Mouse (Mus musculus) heart, postnatal 0 days (tissue): ENCODE results near the gene 2310011J03Rik. TPM values are rescaled to one million over a fixed set of nuclear protein-coding genes. Genes with fewer than 3 reads are reported as not detected.

Experiments used
- ATAC-seq: fragments of 200-750 bp; cut with Nextera tagmentation; 2 replicates; pipeline ENCODE4 v1.8.0; 2017; ENCODE audit warnings: low read depth, moderate number of reproducible peaks, moderate library complexity; ENCODE audit not compliant: insufficient read depth
- DNase-seq: peaks from one replicate; pipeline ENCODE4 v3.0.0-alpha.2; 2016; ENCODE audit warnings: low spot score
- H3K27ac ChIP-seq: fragments of 300-500 bp; sonication (generic); 2 replicates; pipeline ENCODE4 v1.5.1; 2014; ENCODE audit warnings: low read depth, mild to moderate bottlenecking
- H3K27me3 ChIP-seq: fragments of 300-500 bp; sonication (generic); 2 replicates; pipeline ENCODE4 v1.6.1; 2014; ENCODE audit warnings: low read length, mixed read lengths; ENCODE audit not compliant: control insufficient read depth, insufficient read depth
- H3K36me3 ChIP-seq: fragments of 300-500 bp; sonication (generic); replicated peaks from 2 replicates; pipeline ENCODE4 v1.6.1; 2014; ENCODE audit warnings: low read length, mixed read lengths; ENCODE audit not compliant: control insufficient read depth, insufficient read depth
- H3K4me1 ChIP-seq: fragments of 300-500 bp; sonication (generic); 2 replicates; pipeline ENCODE4 v1.6.1; 2014; ENCODE audit warnings: antibody characterized with exemption; ENCODE audit not compliant: control insufficient read depth, insufficient read depth
- H3K4me2 ChIP-seq: fragments of 300-500 bp; sonication (generic); 2 replicates; pipeline ENCODE4 v1.6.1; 2014; ENCODE audit warnings: low read depth, mild to moderate bottlenecking, low read length, moderate library complexity
- H3K4me3 ChIP-seq: fragments of 300-500 bp; sonication (generic); 2 replicates; pipeline ENCODE4 v1.5.1; 2014; ENCODE audit warnings: low read depth, low read length
- H3K9ac ChIP-seq: fragments of 300-500 bp; sonication (generic); replicated peaks from 2 replicates; pipeline ENCODE4 v1.6.1; 2014; ENCODE audit warnings: low read depth, low read length, mixed read lengths
- H3K9me3 ChIP-seq: fragments of 300-500 bp; sonication (generic); replicated peaks from 2 replicates; pipeline ENCODE4 v1.6.1; 2016; ENCODE audit warnings: low read length; ENCODE audit not compliant: control insufficient read depth
- CTCF ChIP-seq: IDR thresholded peaks from 2 replicates; pipeline ENCODE4 v1.5.1; 2016; ENCODE audit warnings: antibody characterized with exemption, control low read depth, low read depth
- EP300 ChIP-seq: IDR thresholded peaks from 2 replicates; pipeline ENCODE4 v1.6.1; 2016; ENCODE audit warnings: antibody characterized with exemption, low read depth
- WGBS: fragments of 180-500 bp; shearing (Covaris S2); extraction: QIAGEN DNeasy Blood & Tissue Kit; methylation state at CpG from one replicate; pipeline ENCODE4 v1.1.7; 2014; 5-methylcytosine and 5-hydroxymethylcytosine counted together
- polyA plus RNA-seq: library from polyadenylated mRNA; unstranded; fragments of >200 nt; fragmentation: Nextera tagmentation; extraction: Ambion mirVana; gene quantifications from 2 replicates; pipeline ENCODE4 v1.2.1, GENCODE M21; 2015
- total RNA-seq: library from RNA; depleted of rRNA; stranded (reverse); fragments of >200 nt; gene quantifications from 2 replicates; pipeline ENCODE4 v1.2.3, GENCODE M21; 2014; ENCODE audit warnings: low replicate concordance

The 2310011J03Rik gene
- total and polyA plus RNA-seq, 2 experiments from 2014 or later = 13.5 to 37.4 TPM

DNA sequence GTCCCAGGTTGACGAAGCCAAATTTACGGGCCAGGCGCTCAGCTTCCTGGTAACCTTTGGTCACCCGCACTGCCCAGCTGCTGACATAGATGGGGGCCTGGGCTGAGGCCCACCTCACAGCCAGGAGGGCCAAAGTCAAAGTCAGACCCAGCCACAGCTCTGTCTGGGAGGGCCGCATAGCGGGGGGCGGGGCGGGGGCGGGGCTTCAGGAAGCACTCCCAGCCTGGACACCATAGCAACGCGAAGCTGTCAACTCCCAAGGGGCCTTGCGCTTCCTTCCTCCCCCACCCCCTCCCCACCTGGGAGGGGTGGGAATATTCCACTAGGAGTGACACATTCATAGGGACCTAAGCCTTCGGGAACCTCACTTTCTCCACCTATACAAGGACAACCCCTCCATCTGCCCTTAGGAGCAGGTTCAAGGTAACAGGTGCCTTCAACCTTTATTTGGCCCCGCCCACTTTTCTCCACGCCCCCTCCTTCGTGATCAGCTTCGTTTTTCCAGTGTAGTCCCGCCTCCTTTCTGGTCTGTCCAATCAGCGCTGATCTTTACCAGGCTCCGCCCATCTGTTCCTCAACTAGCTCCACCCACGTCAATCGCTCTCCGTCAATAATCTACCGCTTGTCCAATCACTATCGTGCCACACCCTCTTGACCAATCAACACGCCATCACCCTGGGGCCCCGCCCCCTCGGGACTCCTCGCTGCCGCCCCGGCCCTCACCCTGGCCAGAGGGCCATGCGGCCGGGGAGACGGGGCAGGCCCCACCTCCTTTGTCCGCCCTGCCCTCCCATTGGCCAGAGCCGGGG, 9.1 kb upstream of the 2310011J03Rik start, which contains the start of the genes Pcsk4 and Reep6:
Pcsk4 (minus strand) TSS at position 226 of the 809 bp plus-strand sequence.
Reep6 (plus strand) TSS at position 681 of the 809 bp plus-strand sequence.
- DNase-seq (peak; percentile 96), ATAC-seq (peak; percentile 95)
- Histone ChIP-seq H3K4me1 (peaks cover 4% of the 10 kb centered on the region; the same call in 1 of the 2 replicates), H3K9ac (no peak within 1 kb of the TSS), H3K4me3 (peak within 1 kb of the TSS; percentile 33), H3K27ac (no peak within 1 kb of the TSS), H3K27me3 (peaks cover 35% of the 10 kb centered on the region), H3K4me2 (peak within 1 kb of the TSS; percentile 62), H3K9me3 (no peaks in the 10 kb centered on the region), H3K36me3 (no peaks in the 10 kb centered on the region)
- TF ChIP-seq EP300 (no peak), CTCF (no peak)
- 7% methylated on average over 35 of the region's 36 CpGs for WGBS

DNA sequence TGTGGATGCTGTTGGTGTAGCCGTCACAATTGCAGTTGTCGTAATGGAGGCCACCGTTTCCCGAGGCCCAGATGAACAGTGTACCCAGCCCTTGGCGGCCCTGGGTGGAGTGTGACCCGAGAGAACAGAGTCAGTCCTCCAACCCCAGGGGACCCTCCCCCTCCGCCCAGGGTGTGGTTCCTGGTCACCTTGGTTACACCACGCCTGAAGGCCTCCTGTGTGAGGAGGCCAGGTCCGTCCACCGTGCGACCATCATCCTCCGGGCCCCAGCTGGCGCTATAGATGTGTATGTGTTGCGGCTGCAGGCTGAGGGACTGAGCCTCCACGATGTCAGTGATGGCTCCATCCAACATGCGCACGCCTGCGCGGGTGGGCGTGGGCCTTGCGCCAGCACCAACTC, 4.7 kb upstream of the 2310011J03Rik start:
- Histone ChIP-seq H3K27ac (no peak overlapping the region), H3K4me2 (no peak overlapping the region), H3K9me3 (no peaks in the 10 kb centered on the region), H3K4me3 (no peak overlapping the region), H3K4me1 (peaks cover 13% of the 10 kb centered on the region), H3K9ac (no peak overlapping the region), H3K27me3 (no peaks in the 10 kb centered on the region), H3K36me3 (no peaks in the 10 kb centered on the region)
- ATAC-seq = no peak
- TF ChIP-seq EP300 (no peak), CTCF (no peak)
- no peak for DNase-seq
- 80% methylated on average over 21 of the region's 21 CpGs for WGBS

DNA sequence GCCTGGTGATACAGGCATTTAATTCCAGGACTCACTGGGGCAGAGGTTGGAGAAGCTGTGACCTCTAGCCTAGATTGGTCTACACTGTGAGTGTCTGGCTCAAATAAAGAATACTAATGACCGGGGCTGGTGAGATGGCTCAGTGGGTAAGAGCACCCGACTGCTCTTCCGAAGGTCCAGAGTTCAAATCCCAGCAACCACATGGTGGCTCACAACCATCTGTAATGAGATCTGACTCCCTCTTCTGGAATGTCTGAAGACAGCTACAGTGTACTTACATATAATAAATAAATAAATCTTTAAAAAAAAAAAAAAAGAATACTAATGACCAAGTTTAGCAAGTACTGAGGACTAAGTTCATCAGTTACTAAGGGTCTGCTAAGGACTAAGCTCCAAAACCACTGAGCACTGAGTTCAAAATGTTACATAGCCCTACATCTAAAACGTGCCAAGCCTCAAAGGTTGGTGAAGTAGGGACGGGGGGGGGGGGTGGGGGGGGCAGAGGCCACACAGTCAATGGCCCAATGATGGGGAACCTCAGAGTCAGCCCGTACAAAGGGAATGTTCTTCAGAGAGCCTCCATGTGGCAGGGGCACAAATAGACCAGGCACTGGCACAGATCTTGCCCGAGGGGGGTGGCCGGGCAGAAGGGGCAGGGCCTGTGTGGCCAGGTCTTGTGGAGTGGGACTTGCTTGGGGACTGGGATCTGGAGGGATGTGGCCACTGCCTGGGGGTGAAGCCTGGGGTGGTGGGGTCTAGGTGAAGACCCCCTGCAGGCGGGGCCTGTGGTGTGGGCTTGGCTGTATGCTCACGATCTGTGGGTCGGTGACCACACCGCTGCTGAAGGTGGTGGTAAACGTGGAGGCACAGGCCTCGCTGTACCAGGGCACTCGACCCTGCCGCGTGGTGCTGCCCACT, 4.0 kb upstream of the 2310011J03Rik start:
- Histone ChIP-seq H3K27me3 (no peaks in the 10 kb centered on the region), H3K4me2 (peak overlapping the region; percentile 87), H3K9me3 (no peaks in the 10 kb centered on the region), H3K4me1 (peaks cover 15% of the 10 kb centered on the region), H3K9ac (0 out of 2 replicates have a peak overlapping the region, but pooled peaks have one; percentile 41), H3K4me3 (no peak overlapping the region), H3K36me3 (no peaks in the 10 kb centered on the region), H3K27ac (no peak overlapping the region)
- TF ChIP-seq CTCF = no peak
- TF ChIP-seq EP300 = no peak
- WGBS = 78% methylated on average over 17 of the region's 17 CpGs
- DNase-seq = no peak
- no peak for ATAC-seq

- no peak overlapping the region for H3K27ac ChIP-seq
- peak; percentile 54 for ATAC-seq
- TF ChIP-seq EP300 (no peak), CTCF (no peak)
These were observed 3.2 kb upstream of the 2310011J03Rik start for GRCm38 (mm10) chr10:80323261-80324119.

More at GRCm38 (mm10) chr10:80323261-80324119, 3.2 kb upstream of the 2310011J03Rik start:
- 1% methylated on average over 44 of the region's 46 CpGs for WGBS
- H3K36me3 ChIP-seq = peaks cover 6% of the 10 kb centered on the region
- H3K4me1 ChIP-seq = peaks cover 16% of the 10 kb centered on the region
- peak overlapping the region; percentile 41 for H3K9ac ChIP-seq
- no peak for DNase-seq
- peak overlapping the region; percentile 55 for H3K4me3 ChIP-seq
- no peaks in the 10 kb centered on the region for H3K27me3 ChIP-seq
- H3K9me3 ChIP-seq = no peaks in the 10 kb centered on the region
- peak overlapping the region; percentile 87 for H3K4me2 ChIP-seq
